Mouse (Mus musculus) embryonic fibroblast, embryonic 13.5 days (primary cell): ENCODE measurements around the gene Rps6kb1.

Experiments used
- CTCF ChIP-seq: IDR thresholded peaks from 2 replicates; pipeline ENCODE4 v1.5.1; 2011; ENCODE audit warnings: mild to moderate bottlenecking, control low read depth, low read length, moderate library complexity, borderline replicate concordance; ENCODE audit not compliant: insufficient read depth
- POLR2A ChIP-seq: IDR thresholded peaks from 2 replicates; pipeline ENCODE4 v1.6.1; 2011; ENCODE audit warnings: low read depth, mild to moderate bottlenecking, control low read depth, low read length, moderate library complexity

DNA sequence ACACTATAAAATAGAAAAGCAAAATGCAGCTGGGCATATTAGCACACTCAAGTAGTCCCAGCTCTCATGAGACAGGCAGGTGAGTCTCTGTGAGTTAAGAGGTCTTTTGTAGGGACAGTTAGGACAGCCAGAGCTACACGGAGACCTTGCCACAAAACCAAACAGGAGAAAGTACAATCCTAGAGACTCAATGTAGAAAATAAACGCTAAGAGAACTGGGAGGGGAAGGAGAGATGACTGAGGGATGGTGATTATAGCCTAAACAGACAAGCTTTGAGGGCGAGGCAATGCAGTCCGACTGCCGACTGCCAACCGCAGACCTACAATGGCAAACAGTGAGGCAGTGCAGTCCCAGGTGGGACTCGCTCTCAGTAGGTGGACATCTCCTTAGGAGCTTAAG is 43.2 kb upstream of the Rps6kb1 start:
- TF ChIP-seq CTCF: no peak
- TF ChIP-seq POLR2A: peak; percentile 36; the same call in 1 of the 2 replicates
